Mouse (Mus musculus) lung, postnatal 0 days (tissue): ENCODE data around the gene Prkg1.

Source experiments
- CTCF ChIP-seq: IDR thresholded peaks from 2 replicates; pipeline ENCODE4 v1.5.1; 2016; ENCODE audit warnings: antibody characterized with exemption, mild to moderate bottlenecking
- EP300 ChIP-seq: IDR thresholded peaks from 2 replicates; pipeline ENCODE4 v1.6.1; 2016; ENCODE audit warnings: antibody characterized with exemption, mild to moderate bottlenecking, control low read depth

DNA sequence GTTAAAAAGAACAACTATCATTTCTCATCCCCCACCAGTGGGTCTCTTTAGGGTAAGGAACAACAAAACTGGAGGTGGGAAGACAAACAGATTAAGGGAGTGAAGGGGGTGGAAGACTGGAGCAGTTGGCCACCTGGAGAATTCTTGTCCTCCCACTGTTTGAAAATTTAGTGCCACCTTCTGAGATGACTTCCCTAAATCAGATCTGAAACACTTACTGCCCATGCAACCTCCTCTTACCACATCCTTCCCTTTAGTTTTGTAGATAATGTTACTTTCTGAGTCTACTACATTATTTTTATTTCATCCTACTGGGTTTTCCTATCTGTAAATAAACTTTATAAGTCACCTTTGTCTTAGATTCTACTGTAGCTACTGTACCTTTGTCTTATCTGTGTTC is 304.6 kb downstream of the Prkg1 start:
- no peak for TF ChIP-seq CTCF
- TF ChIP-seq EP300: no peak
